Mouse (Mus musculus): ENCODE data around the gene Pik3c2b.

DNA sequence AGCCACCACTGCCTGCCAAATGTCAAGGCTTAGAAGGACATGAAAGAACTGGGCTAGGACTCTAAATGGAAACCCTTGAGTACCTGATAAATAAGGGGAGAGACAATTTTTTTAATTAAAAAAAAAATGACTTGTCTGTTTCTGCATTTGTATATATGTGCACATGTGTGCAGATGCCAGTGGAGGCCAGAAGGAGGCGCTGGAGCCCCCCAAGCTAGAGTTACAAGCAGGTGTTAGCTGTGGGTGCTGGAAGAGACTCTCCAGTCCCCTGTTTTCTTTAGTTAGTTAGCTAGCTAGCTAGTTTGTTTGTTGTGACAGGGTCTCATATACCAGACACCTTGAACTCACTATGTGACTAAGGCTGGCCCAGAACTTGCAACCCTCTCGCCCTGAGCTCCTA is 6.4 kb downstream of the Pik3c2b start:
- peak; percentile 34 for TF ChIP-seq CTCF (IDR thresholded peaks at IDR 0.05; ENCODE audit: low read depth)
- no peak for TF ChIP-seq EP300 (IDR thresholded peaks at IDR 0.05; ENCODE audit: low read depth)
